Mouse (Mus musculus): ENCODE results near the gene Ptpn5. TPM values are rescaled to one million over a fixed set of nuclear protein-coding genes. Genes with fewer than 3 reads are reported as not detected.

Gene Ptpn5
- total RNA-seq, 1 experiment from 2014 or later: 1.3 TPM

- no peak for DNase-seq
Measured at GRCm38 (mm10) chr7:47111121-47111520, 22.4 kb downstream of the Ptpn5 start.

DNA sequence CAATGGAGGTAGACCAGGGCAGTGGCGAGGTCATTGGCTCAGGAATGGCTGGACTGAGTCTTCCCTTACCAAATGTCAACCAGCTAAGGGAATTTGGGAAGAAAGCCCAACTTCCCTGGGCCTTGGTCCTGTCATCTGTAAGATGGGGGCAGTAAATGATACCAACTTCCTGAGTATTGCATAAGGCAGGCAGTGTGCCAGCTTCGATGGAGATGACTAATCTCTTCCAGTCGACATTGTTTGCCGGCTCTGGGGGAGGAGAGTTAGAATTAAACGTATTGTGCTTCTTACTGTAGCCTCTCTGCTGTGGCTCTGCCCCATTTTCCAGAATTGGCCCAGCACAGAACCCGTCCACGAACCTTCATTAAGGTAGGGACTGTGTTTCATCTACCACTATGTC lies 23.0 kb downstream of the Ptpn5 start:
- DNase-seq: peak; percentile 67

DNA sequence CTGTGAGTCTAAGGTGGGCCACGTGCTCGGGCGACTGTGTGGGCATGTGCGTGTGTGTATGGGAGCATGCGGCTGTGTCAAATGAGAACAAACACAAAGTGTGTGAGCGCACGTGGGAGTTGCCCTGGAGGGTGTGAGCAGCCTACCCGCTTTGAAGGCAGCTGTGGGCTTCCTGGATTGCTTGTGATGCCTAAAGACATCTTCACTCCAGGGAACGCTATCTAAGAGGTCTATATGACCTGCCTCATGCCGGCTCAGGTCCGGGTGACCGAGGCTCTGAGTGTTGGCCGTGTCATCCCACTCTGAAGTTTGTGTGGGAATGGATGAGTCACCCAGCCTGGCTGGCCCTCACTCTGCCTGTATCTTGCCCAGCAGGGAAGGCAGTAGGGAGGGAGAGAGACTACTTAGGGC lies 24.7 kb downstream of the Ptpn5 start:
- peak; percentile 46 for DNase-seq

- no peak for DNase-seq
Measured at GRCm38 (mm10) chr7:47106949-47107348, 26.5 kb downstream of the Ptpn5 start.

DNA sequence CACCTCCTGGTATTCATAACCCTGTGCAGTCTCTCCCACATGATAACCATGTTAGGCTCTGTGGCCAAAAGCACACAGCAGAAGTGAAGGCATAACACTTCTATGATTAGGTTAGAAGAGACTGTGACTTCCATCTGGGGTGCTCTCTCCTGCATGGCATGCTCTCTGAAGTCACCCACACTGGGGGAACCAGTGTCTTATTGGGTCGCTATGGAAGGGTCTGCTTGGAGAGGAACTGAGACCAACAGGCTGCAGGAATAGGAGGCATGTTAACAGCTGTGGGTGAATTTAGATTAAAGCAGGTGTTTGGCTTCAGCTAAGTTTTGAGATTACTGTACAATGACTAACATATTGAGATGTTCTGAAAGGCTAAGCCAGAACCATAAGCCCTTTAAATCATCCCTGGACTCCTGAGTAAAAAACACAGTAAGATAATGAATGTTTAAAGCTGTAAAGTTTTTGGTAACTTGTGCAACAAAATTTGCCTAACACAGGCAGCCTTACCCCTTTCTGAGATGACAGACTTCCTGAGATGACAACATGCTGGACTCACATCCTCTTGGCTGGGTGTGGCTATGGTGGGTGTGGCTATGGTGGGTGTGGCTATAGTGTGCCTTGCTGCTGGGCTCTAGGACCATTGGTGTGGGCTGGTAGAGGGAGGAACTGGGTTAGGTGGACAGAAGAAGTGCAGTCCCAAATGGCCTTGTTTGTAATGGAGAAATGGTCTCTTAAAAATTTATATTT lies 29.6 kb downstream of the Ptpn5 start:
- DNase-seq: no peak

GRCm38 (mm10) chr7:47102970-47103369 lies 30.5 kb downstream of the Ptpn5 start:
- DNase-seq: no peak

DNA sequence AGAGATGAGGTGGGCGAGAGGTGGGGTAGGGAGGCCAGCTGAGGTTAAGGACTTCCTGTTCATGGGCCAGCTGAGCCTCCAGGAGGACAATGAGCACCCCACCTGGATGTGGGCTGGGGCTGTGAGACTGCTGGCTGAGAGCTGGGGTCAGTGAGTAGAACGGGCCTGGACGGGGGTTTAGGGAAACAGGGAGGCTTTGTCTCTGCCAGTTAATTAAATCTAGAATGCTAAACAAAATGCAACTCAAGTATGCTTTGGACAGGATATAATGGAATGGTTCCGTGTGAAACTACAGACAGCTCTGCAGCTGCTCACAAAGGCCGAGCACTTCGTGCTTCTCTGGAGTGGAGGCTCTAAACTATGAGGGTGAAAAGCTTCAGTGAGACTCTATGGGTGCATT lies 32.9 kb downstream of the Ptpn5 start:
- no peak for DNase-seq

DNA sequence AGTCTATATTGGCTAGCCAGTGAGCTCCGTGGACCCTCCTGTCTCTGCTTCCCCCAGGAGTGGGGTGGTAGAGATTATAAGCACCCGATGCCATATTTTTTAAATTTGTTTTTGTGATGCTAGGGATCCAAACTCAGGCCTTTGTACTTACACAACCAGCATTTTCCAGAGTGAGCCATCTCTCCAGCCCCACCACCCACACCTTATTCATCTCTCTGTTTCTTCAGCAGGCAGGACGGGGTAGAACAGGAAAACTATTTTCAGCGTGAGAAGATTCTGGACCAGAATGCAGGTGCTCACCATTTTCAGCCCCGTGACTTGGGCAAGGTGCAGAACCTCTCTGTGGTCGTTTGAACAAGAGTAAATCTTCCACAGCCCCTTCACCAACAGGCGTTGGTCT lies 34.2 kb downstream of the Ptpn5 start:
- no peak for DNase-seq

DNA sequence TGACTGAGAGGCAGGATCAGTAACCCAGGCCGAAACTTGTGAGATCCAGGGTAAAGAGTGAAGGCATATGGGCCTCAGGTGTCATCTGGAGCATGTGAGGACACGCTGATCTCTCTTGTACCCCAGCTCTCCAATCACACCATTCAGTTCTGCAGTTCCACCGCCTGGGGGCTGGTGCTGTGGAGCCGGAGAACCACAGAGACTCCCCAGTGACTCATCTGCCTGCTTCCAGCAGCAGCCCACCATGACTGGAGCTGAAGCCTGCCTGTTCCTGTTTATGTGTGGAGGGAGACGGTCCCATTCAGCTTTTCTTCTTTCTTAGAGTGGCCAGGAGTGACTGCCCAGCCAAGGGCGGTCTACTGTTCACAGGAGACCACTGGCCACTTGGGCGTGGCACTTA lies 35.4 kb downstream of the Ptpn5 start:
- DNase-seq: no peak

DNA sequence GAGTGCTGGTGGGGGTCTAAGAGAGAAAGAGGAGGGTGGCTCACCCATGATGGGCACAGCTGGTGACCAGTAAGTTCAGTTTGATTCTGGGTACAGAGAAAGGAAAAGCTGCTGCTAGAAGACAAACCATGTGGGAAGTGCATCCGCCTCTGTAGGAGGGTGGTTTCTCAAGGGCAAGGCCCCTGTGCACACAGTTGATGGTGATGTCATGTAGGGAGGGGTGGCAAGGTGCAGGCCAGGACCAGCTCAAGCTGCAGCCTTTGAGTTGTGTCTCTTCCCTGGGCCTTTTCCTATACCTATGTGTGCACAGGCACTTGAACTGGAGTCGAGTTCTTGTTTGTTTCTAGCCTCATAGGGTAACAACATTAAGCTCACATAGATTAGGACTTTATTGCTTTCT lies 38.5 kb downstream of the Ptpn5 start:
- DNase-seq: no peak

DNA sequence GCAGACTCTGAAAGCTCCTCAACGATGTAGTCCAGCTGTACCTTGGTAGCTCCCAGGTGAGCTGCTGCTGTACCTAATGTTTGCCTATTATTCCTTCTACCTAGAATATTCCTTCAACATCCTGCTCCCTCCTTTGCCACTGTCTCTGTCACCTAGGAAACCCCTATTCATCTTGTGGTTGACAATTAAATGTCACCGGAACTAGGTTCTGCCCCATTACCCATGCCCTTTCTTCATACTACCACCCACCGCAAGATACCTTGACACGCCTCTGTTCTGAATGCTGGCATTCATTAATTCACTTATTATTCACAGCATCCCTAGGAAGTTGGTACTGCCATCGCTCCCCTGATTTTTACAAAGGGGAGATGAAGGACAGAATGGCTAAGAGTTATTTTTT lies 39.5 kb downstream of the Ptpn5 start:
- no peak for DNase-seq

- no peak for DNase-seq
Measured at GRCm38 (mm10) chr7:47085075-47085474, 48.4 kb downstream of the Ptpn5 start.

DNA sequence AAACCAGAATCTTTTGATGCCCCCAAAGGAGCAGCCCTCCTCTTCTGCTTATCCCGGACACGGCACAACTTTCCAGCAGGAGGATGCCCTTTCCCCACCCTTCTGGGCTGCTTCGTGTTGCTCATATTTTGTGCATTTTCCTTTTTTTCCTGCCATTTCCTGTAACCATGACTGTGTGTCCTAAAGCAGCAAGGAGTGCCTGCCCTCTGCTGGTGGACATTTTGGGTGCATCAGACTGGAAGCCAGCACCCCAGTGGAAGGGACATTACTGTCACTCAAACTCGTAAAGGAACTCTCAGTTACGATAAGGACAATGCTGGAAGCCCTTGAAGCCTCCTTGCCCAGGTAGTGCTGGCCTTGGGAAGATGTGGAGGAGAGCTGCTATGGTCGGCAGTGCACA lies 52.2 kb downstream of the Ptpn5 start:
- DNase-seq: peak; percentile 77

DNA sequence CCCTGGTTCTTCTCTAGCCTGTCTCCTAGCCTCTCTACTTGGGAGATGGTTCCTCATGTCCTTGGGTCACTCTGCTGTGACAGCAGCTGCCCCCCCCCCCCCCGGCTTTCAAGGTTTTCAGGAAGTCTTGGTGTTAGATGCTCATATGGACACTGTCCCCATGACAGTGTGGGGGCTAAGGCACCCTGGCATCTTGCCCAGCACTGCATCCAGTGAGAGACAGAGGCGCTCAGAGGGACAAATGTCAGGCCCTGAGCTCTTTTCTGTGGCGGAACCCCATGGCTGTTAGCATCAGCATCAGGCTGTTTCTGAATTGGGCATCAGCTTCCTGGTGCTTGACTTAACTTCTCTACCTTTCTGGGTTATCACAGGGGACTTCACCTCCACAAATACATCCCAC lies 52.6 kb downstream of the Ptpn5 start:
- no peak for DNase-seq

DNA sequence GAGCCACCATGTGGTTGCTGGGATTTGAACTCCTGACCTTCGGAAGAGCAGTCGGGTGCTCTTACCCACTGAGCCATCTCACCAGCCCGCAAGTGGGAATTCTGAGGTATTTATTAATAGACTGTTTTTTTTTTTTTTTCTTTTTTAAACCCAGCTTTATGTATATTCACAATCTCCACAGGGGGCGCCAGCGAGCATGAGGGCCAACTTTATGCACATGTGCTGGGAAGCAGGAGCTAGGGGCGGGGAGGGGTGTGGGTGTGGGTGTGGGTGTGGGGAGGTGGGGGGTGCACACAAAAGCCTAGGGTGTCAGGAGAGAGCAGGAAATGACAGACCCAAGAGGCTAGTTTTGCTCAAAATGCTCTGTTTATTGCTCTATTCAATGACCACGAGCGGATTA lies 56.0 kb downstream of the Ptpn5 start:
- no peak for DNase-seq

DNA sequence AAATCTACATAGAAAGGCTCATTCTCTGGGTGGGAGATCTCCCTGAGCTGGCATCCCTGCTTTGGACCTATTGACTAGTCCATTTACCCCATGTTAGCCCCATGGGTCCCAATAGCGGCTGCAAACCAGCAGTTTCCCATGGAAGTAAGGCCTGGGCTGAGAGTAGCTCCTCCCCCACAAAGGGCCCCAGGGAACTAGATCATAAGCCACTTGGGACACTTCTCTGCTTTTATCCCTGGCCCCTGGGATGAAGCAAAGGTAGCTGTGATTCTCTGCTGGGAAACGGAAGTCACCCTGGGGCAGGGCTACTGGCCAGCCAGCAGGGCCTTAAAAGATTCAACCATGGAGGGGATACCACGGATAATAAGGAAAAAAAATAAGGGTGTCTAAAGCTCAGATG lies 56.8 kb downstream of the Ptpn5 start:
- no peak for DNase-seq

DNA sequence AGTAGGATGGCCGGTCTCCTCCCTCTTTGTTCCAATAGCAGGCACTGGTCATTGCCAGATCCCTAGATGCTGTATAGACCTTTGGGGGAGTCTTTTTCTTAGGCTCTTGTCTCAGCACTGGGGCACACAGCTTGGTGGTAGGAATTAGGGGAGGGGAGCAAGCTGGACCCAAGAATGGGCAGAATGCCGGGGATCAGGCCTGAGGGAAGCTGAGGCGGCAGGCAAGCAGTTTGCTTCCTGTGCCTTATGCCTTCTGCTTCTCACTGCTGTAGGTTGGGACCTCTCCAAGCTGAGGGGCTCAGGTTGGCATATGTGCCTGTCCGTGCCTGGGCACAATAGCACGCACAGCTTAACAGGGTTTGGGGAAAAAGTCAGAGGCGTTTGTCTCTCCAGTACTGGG lies 57.3 kb downstream of the Ptpn5 start:
- DNase-seq: no peak

DNA sequence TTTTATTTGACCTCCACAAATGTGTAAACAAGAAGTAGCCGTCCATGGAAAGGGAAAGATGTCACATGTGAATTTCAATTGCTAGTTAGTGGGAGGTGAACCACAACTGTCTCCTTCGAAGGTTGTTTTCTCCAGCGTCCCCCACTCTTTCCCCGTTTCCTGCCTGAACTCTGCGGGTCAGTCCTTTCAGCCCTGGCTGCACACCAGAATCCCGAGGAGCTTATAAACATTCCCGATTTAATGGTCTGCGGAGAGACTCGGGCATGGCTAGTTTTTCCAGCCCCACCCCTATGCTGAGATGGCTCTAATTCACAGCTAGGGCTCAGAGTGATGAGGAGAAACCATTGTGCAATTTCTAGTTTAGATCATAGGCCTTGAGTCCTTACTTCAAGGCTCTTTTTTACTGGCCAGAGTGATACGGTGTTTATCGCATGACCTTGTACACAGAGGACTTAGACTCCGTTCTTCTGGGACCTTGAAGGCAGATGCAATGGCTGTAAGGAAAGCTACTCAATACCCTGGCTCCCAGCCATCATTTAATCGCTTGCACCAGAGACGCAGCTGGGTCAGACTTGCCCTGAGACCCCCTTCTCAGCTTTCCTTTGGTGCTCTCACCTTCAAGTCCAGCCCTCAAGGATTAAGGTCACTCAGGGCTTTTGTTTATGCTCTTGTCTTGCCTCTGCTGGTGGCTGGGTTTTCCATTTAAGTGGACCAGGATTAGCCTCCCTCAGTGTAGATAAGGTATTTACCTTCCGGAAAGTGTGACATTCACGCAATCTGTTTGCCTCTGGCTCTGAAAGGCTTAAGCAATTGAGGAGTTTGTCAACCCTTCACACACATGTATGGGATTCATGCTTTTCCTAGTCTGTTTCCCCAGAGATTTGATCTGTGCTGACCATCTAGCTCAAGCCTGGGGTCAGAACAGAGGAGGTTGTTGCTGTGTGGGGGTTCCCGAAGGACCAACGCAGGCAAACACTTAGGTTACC lies 59.7 kb downstream of the Ptpn5 start:
- no peak for DNase-seq

- DNase-seq: no peak
Measured at GRCm38 (mm10) chr7:47072551-47072950, 60.9 kb downstream of the Ptpn5 start.

GRCm38 (mm10) chr7:47067879-47068278 lies 65.6 kb downstream of the Ptpn5 start:
- DNase-seq: no peak

- DNase-seq: no peak
Measured at GRCm38 (mm10) chr7:47066942-47067341, 66.5 kb downstream of the Ptpn5 start.

GRCm38 (mm10) chr7:47061560-47061959 lies 71.9 kb downstream of the Ptpn5 start:
- no peak for DNase-seq

DNA sequence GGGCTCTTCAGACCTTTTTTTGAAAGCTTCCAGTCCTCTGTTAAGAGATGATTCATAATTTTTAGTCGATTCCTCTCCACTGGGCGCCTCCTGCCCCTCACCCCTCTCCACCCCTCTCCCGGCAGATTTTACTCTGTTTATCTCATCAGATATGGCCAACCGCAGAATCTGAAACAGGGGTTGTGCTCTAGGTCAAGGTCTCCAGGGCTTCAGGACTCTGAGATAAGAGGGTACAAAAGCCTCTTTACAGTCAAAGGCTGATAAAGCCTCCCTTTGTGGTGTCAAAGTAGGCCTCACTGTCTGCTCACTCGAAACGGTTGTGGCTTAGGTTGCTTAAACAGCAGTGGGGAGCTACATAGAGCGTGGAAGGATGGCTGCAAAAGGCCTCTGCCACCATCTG lies 74.1 kb downstream of the Ptpn5 start:
- no peak for DNase-seq

GRCm38 (mm10) chr7:47056273-47056672 lies 77.2 kb downstream of the Ptpn5 start:
- DNase-seq: no peak
